Mouse (Mus musculus): ENCODE data around the gene Ros1.

Gene Ros1

GRCm38 (mm10) chr10:52133354-52134074 lies 61.5 kb downstream of the Ros1 start:
- no peak for DNase-seq

- no peak for DNase-seq
Observed at GRCm38 (mm10) chr10:52130762-52131161, 64.3 kb downstream of the Ros1 start.

- no peak for DNase-seq
Observed at GRCm38 (mm10) chr10:52128874-52129412, 66.1 kb downstream of the Ros1 start.

- no peak for DNase-seq
Observed at GRCm38 (mm10) chr10:52106164-52106757, 88.8 kb downstream of the Ros1 start.

GRCm38 (mm10) chr10:52101273-52101672 lies 93.8 kb downstream of the Ros1 start:
- DNase-seq, result no peak

GRCm38 (mm10) chr10:52092181-52092580 lies 102.9 kb downstream of the Ros1 start:
- DNase-seq, result no peak

- DNase-seq, result no peak
Observed at GRCm38 (mm10) chr10:52086681-52087080, 108.4 kb downstream of the Ros1 start.

- no peak for DNase-seq
Observed at GRCm38 (mm10) chr10:52072482-52072881, 122.6 kb downstream of the Ros1 start.

GRCm38 (mm10) chr10:52048287-52048686 lies 146.8 kb downstream of the Ros1 start:
- no peak for DNase-seq

GRCm38 (mm10) chr10:52043086-52043485 lies 152.0 kb downstream of the Ros1 start:
- no peak for DNase-seq

GRCm38 (mm10) chr10:52039392-52039791 lies 155.7 kb downstream of the Ros1 start:
- DNase-seq, result no peak

GRCm38 (mm10) chr10:52033729-52034128 lies 161.3 kb downstream of the Ros1 start:
- DNase-seq, result no peak

GRCm38 (mm10) chr10:52029421-52030080 lies 165.5 kb downstream of the Ros1 start:
- no peak for DNase-seq

GRCm38 (mm10) chr10:52028561-52029370 lies 166.3 kb downstream of the Ros1 start:
- no peak for DNase-seq

GRCm38 (mm10) chr10:52027161-52028035 lies 167.6 kb downstream of the Ros1 start:
- no peak for DNase-seq

GRCm38 (mm10) chr10:52025821-52026220 lies 169.2 kb downstream of the Ros1 start:
- no peak for DNase-seq

- DNase-seq, result no peak
Observed at GRCm38 (mm10) chr10:52025291-52025690, 169.8 kb downstream of the Ros1 start.

GRCm38 (mm10) chr10:52024053-52024410 lies 171.0 kb downstream of the Ros1 start:
- no peak for DNase-seq

- no peak for DNase-seq
Observed at GRCm38 (mm10) chr10:52023213-52024052, 171.6 kb downstream of the Ros1 start.

- DNase-seq, result no peak
Observed at GRCm38 (mm10) chr10:52022413-52023212, 172.4 kb downstream of the Ros1 start, which contains the start of gene Vgll2. Gene Vgll2, plus strand, starts transcription at chr10:52022502.
